Mouse (Mus musculus) gastrocnemius, adult 2 months (tissue): Measurements from ENCODE around the gene Zfp414. TPM values are rescaled to one million over a fixed set of nuclear protein-coding genes. Genes with fewer than 3 reads are reported as not detected.
"Not testable (repeated sequence)": the region's sequence is repeated elsewhere in the genome, so short reads cannot be mapped to it uniquely, and the experiment has no call there.

Experiments
- DNase-seq: peaks from one replicate; pipeline ENCODE4 v3.0.0; 2022
- H3K27ac ChIP-seq: fragments of 200-600 bp; 2 replicates; pipeline ENCODE4 v1.8.1; 2022; ENCODE audit warnings: mild to moderate bottlenecking
- H3K4me3 ChIP-seq: fragments of 200-600 bp; 2 replicates; pipeline ENCODE4 v1.8.1; 2022; ENCODE audit warnings: mild to moderate bottlenecking, moderate library complexity
- CTCF ChIP-seq: fragments of 200-600 bp; IDR thresholded peaks from 2 replicates; pipeline ENCODE4 v1.8.1; 2022; ENCODE audit warnings: antibody characterized with exemption, mild to moderate bottlenecking, moderate library complexity
- intact Hi-C: fragments of 180-260 bp; cut with DNase I; formaldehyde crosslinking; loops from one replicate; pipeline ENCODE4 v1.15.1; 2025
- long read RNA-seq, 2 experiments: library from polyadenylated mRNA; stranded (forward); transcript quantifications; one replicate each; pipeline ENCODE4 v2.0.0; 2021
- total RNA-seq, 2 experiments: library from RNA; stranded (reverse); gene quantifications; 2 replicates each; pipeline ENCODE4 v1.2.3; 2021

Zfp414 gene
- total RNA-seq: 1 to 10 TPM; 5.4 to 8.2 TPM
- long read RNA-seq, experiment 1, partial matches to known transcripts: 1 of 6 reads
- long read RNA-seq, experiment 1, other reads (novel, unspliced or antisense): 0 of 6 reads
- long read RNA-seq, experiment 2, transcript Zfp414-201 (6 exons, 1,197 nt): major isoform, 5 of 6 reads
- long read RNA-seq, experiment 2, partial matches to known transcripts: 0 of 6 reads
- long read RNA-seq, experiment 2, other reads (novel, unspliced or antisense): 0 of 6 reads

DNA sequence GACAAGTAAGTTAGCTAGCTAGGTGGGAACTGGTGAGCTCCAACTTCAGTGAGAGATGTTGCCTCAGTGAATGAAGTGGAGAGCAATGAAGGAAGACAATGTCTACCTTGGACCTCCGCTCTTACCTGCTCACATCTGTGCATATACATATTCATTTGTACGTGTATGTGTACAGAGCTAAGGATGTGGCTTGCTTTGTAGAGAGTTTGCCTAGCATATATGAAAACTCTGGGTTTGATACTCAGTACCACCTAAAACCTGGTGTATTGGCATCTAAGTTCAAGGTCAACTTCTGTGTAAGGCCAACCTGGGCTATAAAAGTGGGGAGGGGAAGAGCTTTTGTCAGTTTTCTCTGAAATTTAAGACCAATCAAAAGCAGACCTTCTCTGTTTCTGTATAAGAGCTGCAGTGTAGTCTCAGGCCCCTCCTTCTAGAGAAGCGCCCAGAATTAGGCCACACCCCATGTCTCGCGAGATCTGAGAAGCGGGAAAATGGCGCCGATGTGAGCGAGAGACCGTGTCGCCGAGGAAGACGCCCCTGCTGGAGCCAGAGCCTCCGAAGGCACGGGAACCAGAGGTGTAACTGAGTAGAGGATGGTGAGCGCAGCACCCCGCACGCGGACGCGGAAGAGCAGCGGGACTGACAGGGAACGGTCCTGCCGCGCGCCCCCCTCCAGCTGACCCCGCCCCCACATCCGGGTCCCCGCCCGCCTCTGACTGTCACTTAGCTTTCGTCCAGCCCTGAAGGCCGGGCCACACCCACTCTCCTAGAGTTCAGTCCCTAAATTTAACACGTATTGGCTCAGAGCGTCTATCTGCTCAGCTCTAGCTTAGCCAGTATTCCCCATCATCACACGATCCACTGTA lies at the start of gene Zfp414:
Gene Zfp414, plus strand, starts transcription at position 470 of the 866 bp plus-strand sequence.
- peak within 1 kb of the TSS; percentile 78 for H3K4me3 ChIP-seq
- peak; percentile 94 for DNase-seq
- peak within 1 kb of the TSS; percentile 99 for H3K27ac ChIP-seq
- intact Hi-C loops: no loop called here
- TF ChIP-seq CTCF: no peak

DNA sequence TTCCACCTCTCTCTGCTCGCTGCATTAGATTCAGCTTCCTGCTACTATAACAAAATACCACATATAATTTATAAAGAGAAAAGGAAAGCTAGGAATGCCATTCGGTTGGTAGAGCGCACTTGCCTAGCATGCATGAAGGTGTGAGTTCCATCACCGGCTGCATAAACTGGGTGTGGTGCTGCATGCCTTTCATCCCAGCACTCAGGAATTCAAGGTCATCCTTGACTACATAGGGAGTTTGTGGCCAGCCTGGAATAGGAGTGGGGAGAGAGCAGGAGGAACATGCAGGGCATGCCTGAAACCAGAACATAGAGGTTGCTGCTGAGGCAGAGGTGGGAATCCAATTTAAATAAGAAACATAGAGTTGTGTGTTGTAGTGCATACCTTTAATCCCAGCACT lies 44.8 kb upstream of the Zfp414 start:
- intact Hi-C loops: no loop called here
- DNase-seq: no peak
- Histone ChIP-seq H3K27ac (no peak overlapping the region), H3K4me3 (no peak overlapping the region)
- no peak for TF ChIP-seq CTCF

DNA sequence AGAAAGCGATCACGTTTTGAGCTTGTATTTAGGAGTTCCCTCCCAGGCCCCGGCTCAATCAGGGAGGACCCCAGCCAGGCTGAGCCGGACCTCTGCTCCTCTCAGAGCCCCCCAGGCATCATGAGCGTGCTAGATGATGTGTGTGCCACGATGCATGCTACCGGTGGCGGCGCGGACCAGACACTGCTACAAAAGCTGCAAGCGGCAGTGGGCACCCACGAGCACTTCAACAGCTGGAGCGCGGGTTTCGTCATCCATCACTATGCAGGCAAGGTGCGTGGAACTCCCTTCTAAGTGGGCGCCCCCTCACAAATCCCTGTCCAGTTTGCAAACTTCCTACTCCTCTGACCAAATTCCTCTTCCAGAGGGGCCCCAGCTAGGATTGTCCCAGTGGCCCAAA lies 42.9 kb upstream of the Zfp414 start:
- intact Hi-C loops: no loop called here
- no peak overlapping the region for H3K4me3 ChIP-seq
- DNase-seq: no peak
- TF ChIP-seq CTCF: no peak
- H3K27ac ChIP-seq: no peak overlapping the region

DNA sequence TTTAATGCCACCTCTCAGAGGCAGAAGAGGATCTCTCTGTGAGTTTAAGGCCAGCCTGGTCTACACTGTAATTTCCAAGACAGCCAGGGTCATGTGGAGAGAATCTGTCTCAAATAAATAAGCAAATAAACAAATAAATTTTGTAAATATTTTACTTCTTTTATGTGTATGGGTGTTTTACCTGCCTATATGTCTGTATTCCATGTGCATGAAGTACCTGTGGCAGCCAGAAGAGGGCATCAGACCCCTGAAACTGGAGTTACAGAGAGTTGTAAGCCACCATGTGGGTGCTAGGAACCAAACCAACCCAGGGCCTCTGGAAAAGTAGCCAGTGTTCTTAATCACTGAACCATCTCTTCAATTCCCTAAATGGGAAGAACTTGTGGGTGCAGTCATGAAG lies 31.6 kb upstream of the Zfp414 start:
- no peak for DNase-seq
- Histone ChIP-seq H3K4me3 (no peak overlapping the region), H3K27ac (no peak overlapping the region)
- peak; percentile 12; the same call in 1 of the 2 replicates for TF ChIP-seq CTCF
- intact Hi-C loops: no loop called here

DNA sequence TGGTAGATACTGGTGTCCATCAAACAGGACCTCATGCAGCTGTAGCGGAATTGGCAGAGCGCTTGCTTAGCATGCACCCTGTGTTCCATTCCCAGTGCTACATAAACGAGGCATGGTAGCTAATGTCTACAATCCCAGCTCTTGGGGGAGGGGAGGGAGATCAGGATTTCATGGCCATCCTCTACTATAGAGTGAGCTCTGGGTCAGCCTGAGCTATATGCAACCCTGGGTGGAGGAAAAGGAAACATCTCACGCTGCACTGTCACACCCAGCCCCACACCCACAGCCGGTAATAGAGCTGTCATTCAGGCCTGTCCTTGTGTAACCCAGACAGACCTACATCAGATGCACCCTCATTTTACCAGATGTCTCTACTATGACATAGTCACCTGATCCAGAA lies 30.4 kb upstream of the Zfp414 start:
- peak overlapping the region; percentile 28; the same call in 1 of the 2 replicates for H3K27ac ChIP-seq
- H3K4me3 ChIP-seq: peak overlapping the region; percentile 17; the same call in 1 of the 2 replicates
- no peak for TF ChIP-seq CTCF
- intact Hi-C loops: no loop called here
- DNase-seq: no peak

DNA sequence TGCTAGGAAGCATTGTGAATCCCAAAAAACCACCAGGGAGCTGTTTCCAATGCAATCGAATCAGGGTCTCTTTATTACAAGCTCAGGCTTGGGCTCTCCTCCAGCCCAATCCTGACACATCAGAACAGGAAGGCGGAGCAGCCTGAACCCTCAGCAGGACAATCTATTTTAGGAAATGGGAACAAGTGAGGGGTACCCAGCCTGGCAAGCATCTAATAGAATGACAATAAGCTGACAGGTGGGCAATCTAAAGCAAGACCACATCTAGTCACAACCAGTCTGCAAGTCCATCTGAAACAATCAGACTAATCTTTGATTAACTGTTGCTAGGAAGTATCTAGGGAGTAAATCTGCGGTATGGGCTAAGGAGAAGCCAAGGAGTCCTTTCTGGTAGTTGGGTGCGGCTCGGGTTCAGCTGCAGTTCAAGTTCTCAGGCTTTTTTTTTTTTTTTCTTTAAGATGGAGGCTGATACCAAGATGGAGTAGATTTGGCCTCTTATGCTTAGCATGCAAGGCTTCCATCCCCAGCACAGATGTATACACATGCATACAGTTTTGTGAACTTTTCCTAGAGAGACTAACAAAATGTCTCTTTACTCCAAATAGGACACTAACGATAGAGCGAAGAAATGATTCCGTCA lies 28.9 kb upstream of the Zfp414 start:
- H3K27ac ChIP-seq: peak overlapping the region; percentile 43; the same call in 1 of the 2 replicates
- no peak for TF ChIP-seq CTCF
- H3K4me3 ChIP-seq: peak overlapping the region; percentile 28
- intact Hi-C loops: no loop called here
- peak; percentile 17 for DNase-seq

DNA sequence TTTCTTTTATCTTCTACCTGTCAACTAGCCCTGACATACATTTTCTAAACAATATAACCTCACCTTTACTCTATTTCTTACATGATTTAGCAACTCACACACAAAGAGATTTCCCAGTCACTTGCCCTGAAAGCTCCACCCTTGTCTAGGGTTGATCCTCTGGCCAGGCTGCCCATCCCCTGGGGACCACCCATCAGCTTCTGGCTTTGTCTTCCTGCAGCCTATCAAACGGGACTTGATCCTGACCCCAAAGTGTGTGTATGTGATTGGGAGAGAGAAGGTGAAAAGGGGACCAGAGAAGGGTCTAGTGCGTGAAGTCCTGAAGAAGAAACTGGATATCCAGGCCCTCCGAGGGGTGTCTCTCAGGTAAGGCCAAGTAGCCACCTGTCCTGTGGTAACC lies 28.1 kb upstream of the Zfp414 start:
- TF ChIP-seq CTCF: no peak
- intact Hi-C loops: no loop called here
- no peak overlapping the region for H3K4me3 ChIP-seq
- H3K27ac ChIP-seq: no peak overlapping the region
- no peak for DNase-seq

DNA sequence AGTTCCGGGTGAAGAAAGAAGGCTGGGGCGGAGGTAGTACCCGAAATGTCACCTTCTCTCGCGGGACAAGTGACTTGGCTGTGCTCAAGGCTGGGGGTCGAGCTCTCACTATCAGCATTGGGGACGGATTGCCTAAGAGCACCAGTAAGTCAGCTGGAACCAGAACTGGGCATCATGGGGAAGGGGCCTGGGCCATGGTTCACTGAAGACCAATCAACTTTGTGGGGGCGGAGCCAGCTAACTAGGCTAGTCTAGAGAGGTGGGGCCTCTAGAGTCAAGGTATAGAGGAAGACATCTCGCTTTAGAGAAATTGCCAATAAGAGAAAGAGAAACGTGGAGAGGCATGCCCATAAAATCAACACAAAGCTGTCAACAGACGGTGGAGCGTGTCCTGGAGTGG lies 26.9 kb upstream of the Zfp414 start:
- no peak for DNase-seq
- intact Hi-C loops: no loop called here
- H3K27ac ChIP-seq: no peak overlapping the region
- TF ChIP-seq CTCF: no peak
- no peak overlapping the region for H3K4me3 ChIP-seq

DNA sequence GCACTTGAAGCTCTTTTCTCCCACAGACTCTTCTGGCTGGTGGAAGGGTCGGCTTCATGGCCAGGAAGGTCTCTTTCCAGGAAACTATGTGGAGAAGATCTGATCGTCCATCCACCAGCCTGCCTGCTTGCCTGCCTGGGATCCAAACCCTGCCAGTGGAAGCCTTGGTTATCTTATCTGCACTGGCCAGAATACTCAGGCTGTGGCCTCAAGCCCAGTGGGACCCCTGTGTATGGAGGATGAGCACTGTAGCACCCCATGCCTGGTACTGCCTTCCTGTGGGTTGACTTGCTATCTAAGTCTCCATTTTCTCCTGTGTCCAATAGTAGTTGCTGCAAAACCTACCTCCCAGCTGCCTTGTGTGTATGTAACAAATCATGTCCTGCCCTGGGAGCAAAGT lies 21.6 kb upstream of the Zfp414 start:
- no peak for DNase-seq
- no peak overlapping the region for H3K4me3 ChIP-seq
- intact Hi-C loops: no loop called here
- H3K27ac ChIP-seq: no peak overlapping the region
- TF ChIP-seq CTCF: no peak

DNA sequence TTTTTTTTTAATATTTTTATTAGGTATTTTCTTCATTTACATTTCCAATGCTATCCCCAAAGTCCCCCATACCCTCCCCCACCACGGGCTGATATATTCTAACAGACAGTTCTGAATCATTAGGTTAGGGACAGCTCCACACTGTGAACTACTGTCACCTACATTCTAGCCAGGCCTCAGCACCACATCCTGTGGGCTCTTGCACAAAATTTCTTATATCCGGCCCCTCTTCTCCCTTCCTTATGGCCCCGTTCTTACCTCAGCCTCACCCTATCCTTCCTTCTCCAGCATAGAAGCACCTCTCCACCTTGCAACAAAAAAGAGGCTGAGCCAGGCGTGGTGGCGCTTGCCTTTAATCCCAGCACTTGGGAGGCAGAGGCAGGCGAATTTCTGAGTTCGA lies 18.3 kb upstream of the Zfp414 start:
- no peak for DNase-seq
- Histone ChIP-seq H3K27ac (no peak overlapping the region), H3K4me3 (no peak overlapping the region)
- intact Hi-C loops: no loop called here
- TF ChIP-seq CTCF: no peak

DNA sequence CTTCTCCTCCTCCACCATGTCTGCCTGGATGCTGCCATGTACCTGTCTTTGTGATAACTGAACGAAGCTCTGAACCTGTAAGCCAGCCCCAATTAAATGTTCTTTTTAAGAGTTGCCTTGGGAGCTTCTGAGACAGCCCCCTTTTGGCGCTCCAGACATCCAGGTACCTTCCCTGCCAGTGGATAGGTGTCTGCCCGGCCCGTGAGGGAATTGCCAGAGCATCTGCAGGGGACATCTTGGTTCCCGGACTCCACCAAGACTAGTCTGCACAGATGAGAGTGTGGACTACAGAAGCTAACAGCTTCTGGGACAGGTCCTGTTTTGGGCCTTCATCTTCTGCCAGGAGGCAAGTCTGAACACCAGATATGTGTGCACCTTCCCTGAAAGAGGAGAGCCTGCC lies 15.2 kb upstream of the Zfp414 start:
- H3K4me3 ChIP-seq, H3K27ac ChIP-seq, DNase-seq, intact Hi-C loops: not testable (repeated sequence)

DNA sequence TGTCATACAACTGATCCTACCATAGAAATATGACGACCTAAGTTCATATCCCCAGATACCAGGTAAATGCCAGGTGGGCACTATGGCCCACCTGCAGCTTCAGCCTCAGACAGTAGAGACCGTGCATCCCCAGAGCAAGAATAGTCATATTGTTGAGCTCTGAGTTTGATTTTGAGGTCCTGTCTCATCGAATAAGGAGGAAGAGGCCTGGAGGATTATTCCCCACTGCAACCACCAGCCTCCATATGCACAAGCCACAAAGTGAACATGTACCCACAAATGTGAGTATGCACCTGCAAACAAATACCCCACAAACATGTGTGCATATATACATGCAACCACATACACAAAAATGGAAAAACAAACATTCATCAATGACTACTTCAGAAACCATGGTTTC lies 1.6 kb upstream of the Zfp414 start:
- no peak for TF ChIP-seq CTCF
- intact Hi-C loops: no loop called here

DNA sequence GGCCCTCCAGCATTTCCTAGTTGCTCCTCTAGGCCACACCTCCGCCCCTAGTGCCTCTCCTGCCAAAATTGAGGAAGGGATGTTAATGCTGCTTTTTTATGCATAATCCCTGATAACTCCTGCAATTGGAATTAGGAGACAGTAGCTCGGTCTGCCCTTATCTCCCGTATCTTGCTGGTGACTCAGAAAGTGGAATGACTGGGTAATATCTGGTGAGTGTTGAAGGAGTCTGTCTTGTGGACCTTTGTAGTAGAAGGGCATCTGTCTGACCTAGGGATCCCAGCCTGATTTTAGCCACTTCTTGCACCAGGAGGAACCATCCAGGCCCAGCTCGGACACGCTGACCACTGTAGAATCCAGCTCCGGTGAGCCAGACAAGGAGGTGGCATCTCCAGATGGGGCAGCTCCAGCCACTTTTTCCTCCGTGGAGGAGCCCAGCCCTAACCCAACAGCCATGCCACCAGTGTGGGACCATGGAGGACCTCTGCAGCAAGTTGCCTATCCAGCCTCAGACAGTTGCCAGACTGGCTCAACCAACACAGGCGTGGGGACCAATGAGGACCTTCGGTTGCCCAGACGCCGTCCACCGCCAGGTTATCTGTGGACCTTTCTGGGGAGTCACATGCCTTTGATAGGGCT lies 716 bp downstream of the Zfp414 start:
- DNase-seq: no peak
- TF ChIP-seq CTCF: no peak
- intact Hi-C loops: no loop called here
- peak overlapping the region; percentile 78 for H3K4me3 ChIP-seq
- peak overlapping the region; percentile 99 for H3K27ac ChIP-seq

More for the DNA sequence above, 1.6 kb upstream of the Zfp414 start:
- no peak overlapping the region for H3K27ac ChIP-seq
- H3K4me3 ChIP-seq: no peak overlapping the region
- no peak for DNase-seq
